Mouse (Mus musculus) liver, embryonic 11.5 days (tissue): ENCODE measurements around the gene Tmem220. TPM values are rescaled to one million over a fixed set of nuclear protein-coding genes. Genes with fewer than 3 reads are reported as not detected.

Source experiments
- ATAC-seq: fragments of 200-750 bp; cut with Nextera tagmentation; replicated peaks from 2 replicates; pipeline ENCODE4 v1.8.0; 2017; ENCODE audit warnings: moderate number of reproducible peaks, mild to moderate bottlenecking, moderate TSS enrichment, moderate library complexity; ENCODE audit not compliant: low FRiP score
- DNase-seq: peaks from one replicate; pipeline ENCODE4 v3.0.0-alpha.2; 2017; ENCODE audit warnings: low spot score
- H3K27ac ChIP-seq: fragments of 300-500 bp; sonication (generic); 2 replicates; pipeline ENCODE4 v1.5.1; 2014; ENCODE audit warnings: mild to moderate bottlenecking, low read depth, low read length, control low read depth
- H3K27me3 ChIP-seq: fragments of 300-500 bp; sonication (generic); replicated peaks from 2 replicates; pipeline ENCODE4 v1.6.1; 2014; ENCODE audit warnings: low read length, mixed read lengths; ENCODE audit not compliant: control insufficient read depth, insufficient read depth
- H3K36me3 ChIP-seq: fragments of 300-500 bp; sonication (generic); 2 replicates; pipeline ENCODE4 v1.6.1; 2014; ENCODE audit warnings: mild to moderate bottlenecking, low read length, moderate library complexity, mixed read lengths; ENCODE audit not compliant: control insufficient read depth, insufficient read depth
- H3K4me1 ChIP-seq: fragments of 300-500 bp; sonication (generic); replicated peaks from 2 replicates; pipeline ENCODE4 v1.6.1; 2014; ENCODE audit warnings: low read length, mixed read lengths; ENCODE audit not compliant: control insufficient read depth, insufficient read depth
- H3K4me2 ChIP-seq: fragments of 300-500 bp; sonication (generic); 2 replicates; pipeline ENCODE4 v1.6.1; 2014; ENCODE audit warnings: mild to moderate bottlenecking, control low read depth, moderate library complexity
- H3K4me3 ChIP-seq: fragments of 300-500 bp; sonication (generic); 2 replicates; pipeline ENCODE4 v1.5.1; 2014; ENCODE audit warnings: low read depth, low read length, control low read depth
- H3K9ac ChIP-seq: fragments of 300-500 bp; sonication (generic); 2 replicates; pipeline ENCODE4 v1.6.1; 2014; ENCODE audit warnings: low read depth, low read length, control low read depth
- H3K9me3 ChIP-seq: fragments of 300-500 bp; sonication (generic); 2 replicates; pipeline ENCODE4 v1.6.1; 2016; ENCODE audit warnings: low read length, inconsistent platforms, mixed read lengths; ENCODE audit not compliant: control insufficient read depth
- WGBS: fragments of 180-500 bp; shearing (Covaris S2); extraction: QIAGEN DNeasy Blood & Tissue Kit; methylation state at CpG from one replicate; pipeline ENCODE4 v1.1.7; 2014; 5-methylcytosine and 5-hydroxymethylcytosine counted together
- polyA plus RNA-seq: library from polyadenylated mRNA; unstranded; fragments of >200 nt; fragmentation: Nextera tagmentation; extraction: Ambion mirVana; gene quantifications from 2 replicates; pipeline ENCODE4 v1.2.1, GENCODE M21; 2014

The Tmem220 gene
- polyA plus RNA-seq, 1 experiment from 2014 or later: 1.9 TPM

- Histone ChIP-seq H3K4me1 (no peaks in the 10 kb centered on the region), H3K27me3 (no peaks in the 10 kb centered on the region), H3K36me3 (no peaks in the 10 kb centered on the region), H3K4me3 (no peak overlapping the region), H3K4me2 (no peak overlapping the region), H3K9me3 (no peaks in the 10 kb centered on the region), H3K9ac (no peak overlapping the region), H3K27ac (no peak overlapping the region)
- no peak for DNase-seq
- ATAC-seq: no peak
- WGBS: 60% methylated on average over 2 of the region's 2 CpGs
Measured at GRCm38 (mm10) chr11:66992150-66992549, 32.8 kb upstream of the Tmem220 start.

- H3K4me3 ChIP-seq: no peak overlapping the region
- H3K36me3 ChIP-seq: no peaks in the 10 kb centered on the region
- no peaks in the 10 kb centered on the region for H3K4me1 ChIP-seq
- DNase-seq: no peak
- H3K9me3 ChIP-seq: no peaks in the 10 kb centered on the region
- no peak for ATAC-seq
- H3K27ac ChIP-seq: no peak overlapping the region
- WGBS: 30% methylated on average over 1 of the region's 1 CpGs
- H3K9ac ChIP-seq: no peak overlapping the region
- H3K4me2 ChIP-seq: no peak overlapping the region
- no peaks in the 10 kb centered on the region for H3K27me3 ChIP-seq
Measured at GRCm38 (mm10) chr11:66993674-66994073, 31.3 kb upstream of the Tmem220 start.

DNA sequence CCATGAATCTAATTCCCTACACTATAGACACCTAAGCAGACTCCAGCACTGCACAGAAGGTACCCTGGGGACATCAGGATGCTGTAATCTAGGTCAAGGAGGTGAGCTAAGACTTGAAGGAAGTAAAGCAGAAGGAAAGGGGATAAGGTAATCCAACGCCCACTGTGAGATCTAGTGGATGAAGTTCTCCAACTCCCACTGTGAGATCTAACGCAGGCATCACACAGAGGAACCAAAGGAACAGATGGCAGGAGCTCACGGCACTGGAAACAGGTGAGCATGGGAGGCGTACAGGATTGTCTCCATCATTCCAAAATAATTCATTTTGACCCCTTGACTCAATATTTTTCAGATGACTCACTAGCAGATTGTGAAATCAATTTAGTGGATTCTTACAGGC, 28.5 kb upstream of the Tmem220 start:
- Histone ChIP-seq H3K4me2 (no peak overlapping the region), H3K27ac (no peak overlapping the region), H3K27me3 (no peaks in the 10 kb centered on the region), H3K9me3 (no peaks in the 10 kb centered on the region), H3K4me1 (no peaks in the 10 kb centered on the region), H3K36me3 (no peaks in the 10 kb centered on the region), H3K9ac (no peak overlapping the region), H3K4me3 (no peak overlapping the region)
- WGBS: 70% methylated on average over 4 of the region's 4 CpGs
- DNase-seq (no peak), ATAC-seq (no peak)

- Histone ChIP-seq H3K27ac (no peak overlapping the region), H3K4me1 (no peaks in the 10 kb centered on the region), H3K27me3 (no peaks in the 10 kb centered on the region), H3K36me3 (no peaks in the 10 kb centered on the region), H3K4me3 (no peak overlapping the region), H3K9me3 (no peaks in the 10 kb centered on the region), H3K4me2 (no peak overlapping the region), H3K9ac (no peak overlapping the region)
- DNase-seq: no peak
- 67% methylated on average over 14 of the region's 14 CpGs for WGBS
- ATAC-seq: no peak
Measured at GRCm38 (mm10) chr11:66998467-66999403, 26.2 kb upstream of the Tmem220 start.

DNA sequence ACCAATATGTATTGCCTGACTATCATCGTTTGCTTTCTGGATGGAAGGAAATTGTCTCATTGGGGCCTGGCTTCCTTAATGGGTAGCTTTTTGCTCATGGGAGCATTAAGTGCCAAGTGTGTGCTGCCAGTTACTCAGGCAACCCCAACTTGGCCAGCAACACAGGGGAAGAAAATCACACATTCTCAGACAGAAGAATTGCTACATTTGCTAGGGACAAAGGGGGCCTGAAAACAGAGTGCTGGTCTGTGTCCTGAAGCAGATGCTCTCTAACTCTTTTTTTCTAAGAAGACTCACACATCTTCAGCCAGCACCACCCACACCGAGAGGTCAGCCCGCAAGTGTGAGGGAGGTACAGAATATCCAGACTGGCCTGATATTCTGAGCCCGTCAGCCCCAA, 24.3 kb upstream of the Tmem220 start:
- no peaks in the 10 kb centered on the region for H3K36me3 ChIP-seq
- ATAC-seq (no peak), DNase-seq (no peak)
- no peak overlapping the region for H3K4me2 ChIP-seq
- H3K4me3 ChIP-seq: no peak overlapping the region
- no peaks in the 10 kb centered on the region for H3K27me3 ChIP-seq
- H3K27ac ChIP-seq: no peak overlapping the region
- no peaks in the 10 kb centered on the region for H3K9me3 ChIP-seq
- H3K4me1 ChIP-seq: no peaks in the 10 kb centered on the region
- no peak overlapping the region for H3K9ac ChIP-seq
- 73% methylated on average over 4 of the region's 4 CpGs for WGBS

GRCm38 (mm10) chr11:67001717-67002116, 23.2 kb upstream of the Tmem220 start:
- Histone ChIP-seq H3K36me3 (no peaks in the 10 kb centered on the region), H3K27ac (no peak overlapping the region), H3K4me3 (no peak overlapping the region), H3K9me3 (no peaks in the 10 kb centered on the region), H3K4me1 (no peaks in the 10 kb centered on the region), H3K4me2 (no peak overlapping the region), H3K9ac (no peak overlapping the region), H3K27me3 (no peaks in the 10 kb centered on the region)
- ATAC-seq (no peak), DNase-seq (no peak)
- WGBS: 43% methylated on average over 1 of the region's 1 CpGs

GRCm38 (mm10) chr11:67002911-67003310, 22.0 kb upstream of the Tmem220 start:
- Histone ChIP-seq H3K4me1 (no peaks in the 10 kb centered on the region), H3K4me3 (no peak overlapping the region), H3K27me3 (no peaks in the 10 kb centered on the region), H3K4me2 (no peak overlapping the region), H3K9ac (no peak overlapping the region), H3K9me3 (no peaks in the 10 kb centered on the region), H3K36me3 (no peaks in the 10 kb centered on the region), H3K27ac (no peak overlapping the region)
- WGBS: 32% methylated on average over 2 of the region's 2 CpGs
- DNase-seq (no peak), ATAC-seq (no peak)

- WGBS: 89% methylated on average over 8 of the region's 8 CpGs
- Histone ChIP-seq H3K4me1 (no peaks in the 10 kb centered on the region), H3K36me3 (no peaks in the 10 kb centered on the region), H3K27me3 (no peaks in the 10 kb centered on the region), H3K4me2 (no peak overlapping the region), H3K9ac (no peak overlapping the region), H3K27ac (no peak overlapping the region), H3K4me3 (no peak overlapping the region), H3K9me3 (no peaks in the 10 kb centered on the region)
- ATAC-seq (no peak), DNase-seq (no peak)
Measured at GRCm38 (mm10) chr11:67007961-67008360, 17.0 kb upstream of the Tmem220 start.

DNA sequence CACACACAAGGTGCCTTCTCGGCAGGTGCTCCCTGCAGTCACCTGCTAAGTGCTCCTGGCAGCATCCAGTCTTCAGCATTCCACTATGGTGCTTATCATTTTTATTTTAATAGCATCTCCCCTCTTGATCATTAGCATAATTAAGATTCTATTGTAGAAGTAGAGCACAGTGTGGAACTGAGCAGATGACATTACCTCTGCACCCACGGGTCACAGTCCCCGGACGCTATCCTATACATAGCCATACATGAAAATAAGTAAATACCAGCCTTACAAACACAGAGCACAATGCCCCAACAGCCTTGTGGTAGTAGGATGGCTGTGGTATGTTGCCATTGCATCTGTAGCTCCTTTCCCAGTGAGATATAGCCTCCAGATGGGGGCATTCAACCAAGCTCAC, 16.4 kb upstream of the Tmem220 start:
- 91% methylated on average over 4 of the region's 4 CpGs for WGBS
- H3K27me3 ChIP-seq: no peaks in the 10 kb centered on the region
- ATAC-seq (no peak), DNase-seq (no peak)
- no peak overlapping the region for H3K4me3 ChIP-seq
- no peak overlapping the region for H3K4me2 ChIP-seq
- H3K9ac ChIP-seq: no peak overlapping the region
- H3K9me3 ChIP-seq: no peaks in the 10 kb centered on the region
- no peaks in the 10 kb centered on the region for H3K36me3 ChIP-seq
- H3K4me1 ChIP-seq: no peaks in the 10 kb centered on the region
- no peak overlapping the region for H3K27ac ChIP-seq
